Mouse (Mus musculus): ENCODE results near the gene BC029722. TPM values are rescaled to one million over a fixed set of nuclear protein-coding genes. Genes with fewer than 3 reads are reported as not detected.

Gene BC029722
- total RNA-seq (2014; rRNA removed) = 35.2 TPM in 2 replicates
- polyA plus RNA-seq (2015; fragmentation: Nextera tagmentation; extraction: Ambion mirVana) = 56.6 and 61.0 TPM in 2 replicates

GRCm38 (mm10) chr2:155819392-155819448, at the start of gene BC029722:
Gene BC029722 (minus strand): TSS chr2:155819426.
- peak within 1 kb of the TSS; percentile 86 for H3K9ac ChIP-seq (replicated peaks; ENCODE audit: low read length, poor library complexity, severe bottlenecking)
- DNase-seq (ENCODE audit: low spot score) = no peak
- peak within 1 kb of the TSS; percentile 86 for H3K27ac ChIP-seq (ENCODE audit: low read depth, low read length)
- no peaks in the 10 kb centered on the region for H3K9me3 ChIP-seq (ENCODE audit: low read length)
- ATAC-seq (ENCODE audit: low FRiP score) = no peak
- peak within 1 kb of the TSS; percentile 68 for H3K4me2 ChIP-seq (ENCODE audit: low read depth, low read length, poor library complexity, severe bottlenecking)
- H3K4me3 ChIP-seq (ENCODE audit: low read depth, low read length) = peak within 1 kb of the TSS; percentile 49
- H3K36me3 ChIP-seq (ENCODE audit: insufficient read depth, low read length) = peaks cover 42% of the 10 kb centered on the region
- H3K27me3 ChIP-seq (ENCODE audit: insufficient read depth, low read length) = no peaks in the 10 kb centered on the region
- H3K4me1 ChIP-seq (ENCODE audit: insufficient read depth, low read length) = peaks cover 11% of the 10 kb centered on the region; the same call in 1 of the 2 replicates
- no peak for TF ChIP-seq CTCF (IDR thresholded peaks at IDR 0.05)

- no peaks in the 10 kb centered on the region for H3K9me3 ChIP-seq (ENCODE audit: low read length)
- ATAC-seq (ENCODE audit: low FRiP score) (no peak), DNase-seq (ENCODE audit: low spot score) (no peak)
- H3K4me3 ChIP-seq (ENCODE audit: low read depth, low read length) = no peak overlapping the region
- H3K4me1 ChIP-seq (ENCODE audit: insufficient read depth, low read length) = no peaks in the 10 kb centered on the region
- no peak overlapping the region for H3K27ac ChIP-seq (ENCODE audit: low read depth, low read length)
- H3K27me3 ChIP-seq (ENCODE audit: insufficient read depth, low read length) = no peaks in the 10 kb centered on the region
- no peak overlapping the region for H3K9ac ChIP-seq (replicated peaks; ENCODE audit: low read length, poor library complexity, severe bottlenecking)
- TF ChIP-seq CTCF (IDR thresholded peaks at IDR 0.05) = no peak
- no peak overlapping the region for H3K4me2 ChIP-seq (ENCODE audit: low read depth, low read length, poor library complexity, severe bottlenecking)
- 96% methylated on average over 8 of the region's 8 CpGs for WGBS
- peaks cover 22% of the 10 kb centered on the region; the same call in 1 of the 2 replicates for H3K36me3 ChIP-seq (ENCODE audit: insufficient read depth, low read length)
Measured at GRCm38 (mm10) chr2:155868320-155868719, 49.1 kb upstream of the BC029722 start.

- H3K4me3 ChIP-seq (ENCODE audit: low read depth, low read length) = no peak overlapping the region
Measured at GRCm38 (mm10) chr2:155863301-155863867, 44.2 kb upstream of the BC029722 start.

GRCm38 (mm10) chr2:155862573-155863300, 43.5 kb upstream of the BC029722 start:
- DNase-seq (ENCODE audit: low spot score) (peak; percentile 82), ATAC-seq (ENCODE audit: low FRiP score) (peak; percentile 90)
- Histone ChIP-seq H3K9ac (replicated peaks; ENCODE audit: low read length, poor library complexity, severe bottlenecking) (no peak overlapping the region), H3K27me3 (ENCODE audit: insufficient read depth, low read length) (no peaks in the 10 kb centered on the region), H3K36me3 (ENCODE audit: insufficient read depth, low read length) (peaks cover 7% of the 10 kb centered on the region), H3K27ac (ENCODE audit: low read depth, low read length) (peak overlapping the region; percentile 55), H3K4me2 (ENCODE audit: low read depth, low read length, poor library complexity, severe bottlenecking) (no peak overlapping the region), H3K4me1 (ENCODE audit: insufficient read depth, low read length) (no peaks in the 10 kb centered on the region), H3K9me3 (ENCODE audit: low read length) (no peaks in the 10 kb centered on the region), H3K4me3 (ENCODE audit: low read depth, low read length) (no peak overlapping the region)
- TF ChIP-seq CTCF (IDR thresholded peaks at IDR 0.05) = no peak
- 49% methylated on average over 13 of the region's 13 CpGs for WGBS

More at GRCm38 (mm10) chr2:155863301-155863867, 44.2 kb upstream of the BC029722 start:
- Histone ChIP-seq H3K9ac (replicated peaks; ENCODE audit: low read length, poor library complexity, severe bottlenecking) (no peak overlapping the region), H3K36me3 (ENCODE audit: insufficient read depth, low read length) (peaks cover 10% of the 10 kb centered on the region), H3K27me3 (ENCODE audit: insufficient read depth, low read length) (no peaks in the 10 kb centered on the region), H3K4me1 (ENCODE audit: insufficient read depth, low read length) (no peaks in the 10 kb centered on the region), H3K9me3 (ENCODE audit: low read length) (no peaks in the 10 kb centered on the region), H3K4me2 (ENCODE audit: low read depth, low read length, poor library complexity, severe bottlenecking) (no peak overlapping the region), H3K27ac (ENCODE audit: low read depth, low read length) (peak overlapping the region; percentile 39)
- WGBS = 40% methylated on average over 11 of the region's 11 CpGs
- no peak for DNase-seq (ENCODE audit: low spot score)
- TF ChIP-seq CTCF (IDR thresholded peaks at IDR 0.05) = no peak
- 0 out of 2 replicates have a peak, but pooled peaks have one; percentile 10 for ATAC-seq (ENCODE audit: low FRiP score)

GRCm38 (mm10) chr2:155861581-155861980, 42.4 kb upstream of the BC029722 start:
- DNase-seq (ENCODE audit: low spot score) = no peak
- 91% methylated on average over 6 of the region's 6 CpGs for WGBS
- Histone ChIP-seq H3K36me3 (ENCODE audit: insufficient read depth, low read length) (peaks cover 4% of the 10 kb centered on the region; the same call in 1 of the 2 replicates), H3K27ac (ENCODE audit: low read depth, low read length) (no peak overlapping the region), H3K4me1 (ENCODE audit: insufficient read depth, low read length) (no peaks in the 10 kb centered on the region), H3K27me3 (ENCODE audit: insufficient read depth, low read length) (no peaks in the 10 kb centered on the region), H3K4me3 (ENCODE audit: low read depth, low read length) (no peak overlapping the region), H3K9me3 (ENCODE audit: low read length) (no peaks in the 10 kb centered on the region), H3K9ac (replicated peaks; ENCODE audit: low read length, poor library complexity, severe bottlenecking) (no peak overlapping the region), H3K4me2 (ENCODE audit: low read depth, low read length, poor library complexity, severe bottlenecking) (no peak overlapping the region)
- no peak for ATAC-seq (ENCODE audit: low FRiP score)
- TF ChIP-seq CTCF (IDR thresholded peaks at IDR 0.05) = no peak

GRCm38 (mm10) chr2:155860102-155860501, 40.9 kb upstream of the BC029722 start:
- WGBS = 84% methylated on average over 7 of the region's 7 CpGs
- DNase-seq (ENCODE audit: low spot score) (no peak), ATAC-seq (ENCODE audit: low FRiP score) (no peak)
- TF ChIP-seq CTCF (IDR thresholded peaks at IDR 0.05) = no peak
- Histone ChIP-seq H3K27ac (ENCODE audit: low read depth, low read length) (no peak overlapping the region), H3K9me3 (ENCODE audit: low read length) (no peaks in the 10 kb centered on the region), H3K27me3 (ENCODE audit: insufficient read depth, low read length) (no peaks in the 10 kb centered on the region), H3K4me1 (ENCODE audit: insufficient read depth, low read length) (no peaks in the 10 kb centered on the region), H3K36me3 (ENCODE audit: insufficient read depth, low read length) (peaks cover 7% of the 10 kb centered on the region; the same call in 1 of the 2 replicates), H3K4me2 (ENCODE audit: low read depth, low read length, poor library complexity, severe bottlenecking) (no peak overlapping the region), H3K9ac (replicated peaks; ENCODE audit: low read length, poor library complexity, severe bottlenecking) (no peak overlapping the region), H3K4me3 (ENCODE audit: low read depth, low read length) (no peak overlapping the region)
